Mouse (Mus musculus): ENCODE measurements around the gene Sar1b. TPM values are rescaled to one million over a fixed set of nuclear protein-coding genes. Genes with fewer than 3 reads are reported as not detected.

Sar1b gene
- polyA plus RNA-seq, 1 experiment, result 40.5 TPM

Other genes starting within 250 kb of the Sar1b start
- gene Phykpl, start 178.9 kb upstream of the Sar1b start, polyA plus RNA-seq (2012; rRNA removed), result 14.2 and 24.8 TPM in 2 replicates
- 144 and 192 TPM in 2 replicates for gene Hnrnpab, start 156.8 kb upstream of the Sar1b start, polyA plus RNA-seq (2012; rRNA removed)
- gene Nhp2, start 144.0 kb upstream of the Sar1b start, polyA plus RNA-seq (2012; rRNA removed), result 69.0 and 81.4 TPM in 2 replicates
- 36.0 and 41.4 TPM in 2 replicates for gene Rmnd5b, start 127.8 kb upstream of the Sar1b start, polyA plus RNA-seq (2012; rRNA removed)
- gene N4bp3, start 112.8 kb upstream of the Sar1b start, polyA plus RNA-seq (2012; rRNA removed), result 4.0 and 5.2 TPM in 2 replicates
- gene D930048N14Rik, start 112.7 kb upstream of the Sar1b start, polyA plus RNA-seq (2012; rRNA removed), result 2.9 and 3.7 TPM in 2 replicates
- gene 0610009B22Rik, start 74.8 kb upstream of the Sar1b start, polyA plus RNA-seq (2012; rRNA removed), result 15.4 and 16.7 TPM in 2 replicates
- 13.2 and 43.8 TPM in 2 replicates for gene Sec24a, start 53 bp upstream of the Sar1b start, polyA plus RNA-seq (2012; rRNA removed)
- gene Jade2, start 94.0 kb downstream of the Sar1b start, polyA plus RNA-seq (2012; rRNA removed), result 7.5 and 8.5 TPM in 2 replicates
- gene Cdkn2aipnl, start 204.0 kb downstream of the Sar1b start, polyA plus RNA-seq (2012; rRNA removed), result 29.6 and 32.9 TPM in 2 replicates
- 35.4 and 40.0 TPM in 2 replicates for gene Ube2b, start 237.1 kb downstream of the Sar1b start, polyA plus RNA-seq (2012; rRNA removed)
- 0.37 and 0.63 TPM in 2 replicates for gene Cdkl3, start 240.5 kb downstream of the Sar1b start, polyA plus RNA-seq (2012; rRNA removed)